Mouse (Mus musculus) erythroblast, embryonic 14.5 days (primary cell): ENCODE measurements around the gene Ddx10.

Experiments
- GATA1 ChIP-seq: IDR thresholded peaks from 2 replicates; pipeline ENCODE4 v1.6.1; 2012; ENCODE audit warnings: low read length, inconsistent platforms, mixed read lengths
- TAL1 ChIP-seq: IDR thresholded peaks from 3 replicates; pipeline ENCODE4 v1.6.1; 2012; ENCODE audit warnings: low read length, inconsistent platforms, mixed read lengths

- TF ChIP-seq TAL1 (no peak), GATA1 (no peak)
Observed at GRCm38 (mm10) chr9:53257772-53258171, 9.9 kb upstream of the Ddx10 start.
